Mouse (Mus musculus) olfactory bulb, adult 2 months (tissue): ENCODE data around the gene Slc4a5.

ENCODE experiments used
- CTCF ChIP-seq: fragments of 200-500 bp; IDR thresholded peaks from 2 replicates; pipeline ENCODE4 v1.5.1; 2012; ENCODE audit warnings: low read depth, mild to moderate bottlenecking, low read length, moderate library complexity; ENCODE audit not compliant: insufficient read depth
- POLR2A ChIP-seq: fragments of 200-500 bp; IDR thresholded peaks from 2 replicates; pipeline ENCODE4 v1.6.1; 2012; ENCODE audit warnings: mild to moderate bottlenecking, low read depth, low read length, moderate library complexity; ENCODE audit not compliant: insufficient read depth

DNA sequence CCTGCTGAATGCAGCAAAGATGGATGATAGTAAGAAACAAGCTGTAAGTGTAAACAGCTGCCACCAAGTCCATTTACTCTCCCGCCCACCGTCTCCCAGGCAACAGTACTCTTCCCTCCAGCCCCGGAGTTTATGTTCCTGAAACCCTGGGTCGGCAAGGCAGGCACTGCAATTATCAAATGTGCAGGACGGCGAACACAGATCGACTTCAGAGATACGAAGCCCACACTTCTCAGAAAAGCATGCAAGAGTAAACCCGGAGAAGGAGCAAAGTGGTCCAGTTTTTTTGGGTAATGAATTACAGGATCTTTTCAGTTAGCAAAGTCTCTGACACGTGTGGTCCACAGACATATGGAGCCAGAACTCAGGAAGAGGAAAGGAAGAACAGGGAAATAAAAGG, 96.4 kb downstream of the Slc4a5 start:
- TF ChIP-seq CTCF (no peak), POLR2A (no peak)
